Mouse (Mus musculus) cerebellum, postnatal 10 days (tissue): ENCODE data around the gene Olfr1317.

Source experiments
- DNase-seq, 2 experiments: peaks; one replicate each; pipeline ENCODE4 v3.0.0; 2021; ENCODE audit warnings: mixed read lengths in 2 of 2

Olfr1317 gene

DNA sequence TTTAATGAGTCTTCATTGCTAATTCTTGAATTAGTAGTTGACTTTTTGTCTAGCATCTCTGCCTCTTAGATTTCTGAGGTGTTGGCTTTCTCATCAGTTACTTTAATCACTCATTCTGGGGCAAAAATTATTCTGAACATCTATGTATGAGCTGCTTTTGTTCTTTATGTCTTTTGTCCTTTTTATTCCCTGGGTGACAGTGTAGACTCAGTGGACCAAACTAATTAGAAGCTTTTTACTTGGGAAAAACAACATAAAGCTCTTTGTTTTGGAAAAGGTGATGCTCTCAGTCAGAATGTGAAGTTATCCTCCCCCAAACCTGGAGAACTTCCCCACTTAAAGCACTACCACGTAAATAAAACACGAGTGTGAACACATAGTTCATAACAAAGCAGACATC is at the start of gene Olfr1317:
Olfr1317 (plus strand) TSS at position 301 of the 400 bp plus-strand sequence.
- DNase-seq: no peak

DNA sequence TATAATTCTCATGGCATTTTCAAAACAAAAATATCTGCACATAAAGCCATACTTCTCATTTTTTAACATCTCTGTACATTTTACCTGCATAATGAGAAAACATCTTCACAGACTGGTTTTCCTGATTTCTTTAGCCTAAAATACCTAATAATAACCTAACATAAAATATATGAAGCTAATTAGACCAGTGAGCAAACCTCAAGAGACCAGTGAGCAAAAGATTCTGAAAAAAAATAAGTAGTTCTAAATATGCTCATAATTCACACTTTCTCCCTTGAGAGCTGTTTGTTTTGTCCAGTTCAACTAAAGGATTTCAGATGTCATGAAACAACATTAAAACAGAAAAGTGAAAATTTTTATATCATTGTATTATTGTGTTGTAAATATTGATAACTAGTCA is 43.4 kb upstream of the Olfr1317 start, which contains the start of gene Olfr1314:
Olfr1314 (minus strand) TSS at position 101 of the 400 bp plus-strand sequence.
- no peak for DNase-seq

DNA sequence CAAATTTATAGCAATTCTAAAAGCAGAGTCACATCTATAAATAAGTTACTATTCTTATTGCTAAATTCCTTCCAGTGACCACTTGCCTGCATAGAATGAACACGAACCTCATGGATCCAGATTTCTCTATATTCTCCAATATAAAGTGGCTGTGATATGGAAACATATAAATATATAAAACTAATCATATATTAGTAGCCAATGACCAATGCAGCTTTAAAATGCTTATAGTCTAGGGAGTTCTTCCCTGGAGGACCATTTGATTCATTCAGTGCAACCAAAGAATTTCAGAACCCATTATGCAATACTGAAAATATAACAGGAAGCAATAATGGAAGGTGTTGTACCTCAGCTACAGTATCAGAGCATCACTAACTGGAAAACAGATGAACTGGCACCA is 24.8 kb upstream of the Olfr1317 start, which contains the start of gene Olfr1315-ps1:
Olfr1315-ps1 (minus strand) TSS at position 101 of the 400 bp plus-strand sequence.
- no peak for DNase-seq

DNA sequence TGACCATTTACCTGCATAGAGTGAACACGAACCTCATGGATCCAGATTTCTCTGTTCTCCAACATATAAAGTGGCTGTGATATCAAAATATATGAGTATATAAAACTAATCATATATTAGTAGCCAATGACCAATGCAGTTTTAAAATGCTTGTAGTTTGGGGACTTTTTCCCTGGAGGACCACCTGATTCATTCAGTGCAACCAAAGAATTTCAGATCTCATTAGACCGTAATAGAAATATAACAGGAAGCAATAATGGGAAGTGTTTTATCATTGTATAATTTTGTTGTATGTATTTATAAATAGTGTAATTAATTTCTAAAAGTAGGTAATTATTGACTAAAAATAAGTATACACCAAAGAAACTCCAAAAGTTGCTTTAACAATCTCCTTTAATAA is 5.3 kb upstream of the Olfr1317 start, which contains the start of gene Olfr1316:
Olfr1316 (minus strand) TSS at position 101 of the 400 bp plus-strand sequence.
- DNase-seq: no peak

DNA sequence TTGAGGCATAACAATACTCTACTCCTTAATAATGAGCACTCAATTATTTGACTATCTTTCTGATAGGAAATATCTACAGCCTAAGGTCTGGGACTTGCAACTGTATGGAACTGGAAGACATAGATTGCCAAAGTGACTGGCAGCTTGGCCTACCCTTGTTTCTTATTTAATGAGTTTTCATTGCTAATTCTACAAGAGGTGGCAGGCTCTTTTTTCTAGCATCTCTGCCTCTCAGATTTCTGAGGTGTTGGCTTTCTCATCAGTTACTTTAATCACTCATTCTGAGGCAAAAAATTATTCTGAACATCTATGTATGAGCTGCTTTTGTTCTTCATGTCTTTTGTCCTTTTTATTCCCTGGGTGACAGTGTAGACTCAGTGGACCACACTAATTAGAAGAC is 13.8 kb downstream of the Olfr1317 start, which contains the start of gene Olfr1318:
Olfr1318 (plus strand) TSS at position 301 of the 400 bp plus-strand sequence.
- DNase-seq: no peak
